8 mouse cellular contexts compared by ENCODE assay signal in the genomic region with DNA sequence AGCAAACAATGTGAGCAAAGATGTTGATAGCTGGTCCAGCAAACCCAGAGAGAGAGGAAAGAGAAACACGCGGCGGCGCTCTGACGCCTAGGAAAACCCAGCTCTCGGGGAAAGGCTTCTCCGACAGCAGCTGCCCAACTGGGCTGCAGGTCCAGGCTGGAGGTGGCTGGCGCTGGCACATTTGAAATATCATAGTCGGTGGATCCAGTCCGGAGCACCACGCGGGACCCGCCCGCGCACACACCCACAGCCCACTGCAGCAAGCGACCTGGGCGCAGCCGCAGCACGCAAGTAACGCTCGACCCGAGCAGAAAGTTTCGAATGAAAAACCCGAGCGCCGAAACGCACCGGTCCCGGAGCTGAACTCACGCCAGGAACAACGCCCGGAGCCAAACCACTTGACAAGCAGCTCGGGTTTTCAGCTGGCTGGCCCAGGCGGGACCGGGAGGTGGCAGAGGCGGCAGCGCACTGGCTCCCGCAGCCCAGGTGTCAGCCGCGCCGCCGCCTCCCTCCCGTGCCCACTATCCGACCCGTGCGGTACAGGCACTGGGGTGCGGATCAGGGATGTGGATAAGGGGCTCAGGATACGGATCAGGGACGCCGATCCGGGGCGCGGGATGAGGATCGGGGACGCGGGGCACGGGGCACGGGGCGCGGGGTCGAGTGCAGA. TPM values are rescaled to one million over a fixed set of nuclear protein-coding genes. Genes with fewer than 3 reads are reported as not detected.
DNase-seq lines count a peak whose midpoint lies in the region.

No protein-coding gene starts in this region.

- intact Hi-C loops in left cerebral cortex, postnatal 25 days (cut with DNase I), result loop anchor here (5.0 kb wide), 1 partner anchor 82 kb away; no protein-coding TSS in a partner anchor

- peak; percentile 75 for DNase-seq in ZHBTc4 (ENCODE audit: low read depth, low spot score)
- DNase-seq in cerebellum, postnatal 4 days (ENCODE audit: low spot score in 2 of 2), result peak; percentile 35 to 66
- peak; percentile 59 to 63 for DNase-seq in gastrocnemius, adult 8-10 months (ENCODE audit: low spot score in 2 of 2)
- peak; percentile 61 for DNase-seq in induced T-regulatory cell, adult 2 months (ENCODE audit: low read depth)
- peak; percentile 76 to 85 for DNase-seq in left cerebral cortex, postnatal 25 days (ENCODE audit: low spot score in 2 of 2)
- DNase-seq in mesoderm, embryonic 11.5 days (ENCODE audit: low read depth, low spot score), result peak; percentile 48
- DNase-seq in right cerebral cortex, postnatal 36 days (ENCODE audit: low spot score in 2 of 2), result peak; percentile 59 to 73
- DNase-seq in yolk sac, embryonic 10.5 days (ENCODE audit: low spot score), result peak; percentile 41

RNA-seq across cellular contexts. Expression of gene Srpk2, which starts 9.5 kb away (rescaled TPM):
- 10 to 100 TPM; 26.2 to 32.1 (median 28.7) TPM for total RNA-seq in gastrocnemius, adult 8-10 months (2022)
- 100 to 1,000 TPM; 186 to 190 TPM for total RNA-seq in left cerebral cortex, postnatal 25 days (2021)

Comparison
In these comparisons a context has a peak if more than half of its experiments do, and no peak if none do; other contexts are left out.
1. Peak in every context shown above with its lines: DNase-seq.
2. RNA of gene Srpk2, which starts 9.5 kb away (total RNA-seq): 186 to 190 TPM in left cerebral cortex, postnatal 25 days; 26.2 to 32.1 TPM in gastrocnemius, adult 8-10 months; every median in the first group is over 4 times any median in the second.